Mouse (Mus musculus) brown adipose tissue, adult 24 weeks (tissue): ENCODE results near the gene Aak1. TPM values are rescaled to one million over a fixed set of nuclear protein-coding genes. Genes with fewer than 3 reads are reported as not detected.

Source experiments
- polyA plus RNA-seq: library from polyadenylated mRNA; stranded (reverse); fragments of >200 nt; gene quantifications from 2 replicates; pipeline ENCODE4 v1.2.4, GENCODE M21; 2012; ENCODE audit not compliant: missing spikeins, insufficient read depth, insufficient read length

The Aak1 gene
- polyA plus RNA-seq, 1 experiment, result 13.2 TPM

Other genes with a start within 250 kb of the Aak1 start
- 0.67 and 0.96 TPM in 2 replicates for gene Asprv1, start 221.4 kb upstream of the Aak1 start, polyA plus RNA-seq
- gene Mxd1, start 180.4 kb upstream of the Aak1 start, polyA plus RNA-seq, result 3.4 and 4.9 TPM in 2 replicates
- gene Snrnp27, start 165.0 kb upstream of the Aak1 start, polyA plus RNA-seq, result 113 and 121 TPM in 2 replicates
- gene Gmcl1, start 116.1 kb upstream of the Aak1 start, polyA plus RNA-seq, result 6.0 and 7.1 TPM in 2 replicates
- gene Anxa4, start 55.9 kb upstream of the Aak1 start, polyA plus RNA-seq, result 42.5 and 51.3 TPM in 2 replicates
- gene Nfu1, start 159.7 kb downstream of the Aak1 start, polyA plus RNA-seq, result 182 and 220 TPM in 2 replicates
- gene Gfpt1, start 193.3 kb downstream of the Aak1 start, polyA plus RNA-seq, result 17.7 and 32.4 TPM in 2 replicates